In genomic region chr12:103314640-103315361, GRCm38 (mm10) we compare ENCODE assay signal across 10 mouse cellular contexts. TPM values are rescaled to one million over a fixed set of nuclear protein-coding genes. Genes with fewer than 3 reads are reported as not detected.
A peak's percentile ranks its signal among the peaks of the same experiment; 100 is the strongest.
DNase-seq lines count a peak whose midpoint lies in the region; ATAC-seq lines count a peak whose summit lies in the region.
"Had no signal": no experiment of that assay in that cellular context is flagged by ENCODE, and none has a peak within 500 bp of the region (broad histone marks: within the 10 kb centered on the region; RNA-seq: fewer than 3 reads in every experiment).

No protein-coding gene starts in this region.

- peaks cover 22% of the 10 kb centered on the region for H3K27me3 ChIP-seq in intestine, embryonic 16.5 days (replicated peaks; ENCODE audit: control insufficient read depth, insufficient read depth, low read length)

- WGBS in intestine, embryonic 16.5 days = 8% methylated on average over 25 of the region's 25 CpGs

- DNase-seq in gastrocnemius, adult 18-20 months (ENCODE audit: low spot score) = peak; percentile 29
- DNase-seq in gastrocnemius, postnatal 4 days (ENCODE audit: low spot score in 2 of 2) = no peak
- peak; percentile 29 for DNase-seq in lung, postnatal 10 days
- no peak for DNase-seq in lung, postnatal 4 days
- peak; percentile 66 for DNase-seq in retina, postnatal 1 day
- DNase-seq in MN1 (ENCODE audit: low spot score) = no peak
- DNase-seq in gastrocnemius, postnatal 25 days = no peak

- ATAC-seq in intestine, embryonic 16.5 days = no peak

- H3K4me2 ChIP-seq in intestine, embryonic 16.5 days (ENCODE audit: low read depth, low read length) = 0 out of 2 replicates have a peak overlapping the region, but pooled peaks have one; percentile 18

- H3K9ac ChIP-seq in intestine, embryonic 16.5 days (ENCODE audit: low read depth, low read length) = no peak overlapping the region

- H3K4me1 ChIP-seq in intestine, embryonic 16.5 days (ENCODE audit: control insufficient read depth, insufficient read depth, low read length) = no peaks in the 10 kb centered on the region

- no peaks in the 10 kb centered on the region for H3K9me3 ChIP-seq in intestine, embryonic 16.5 days (ENCODE audit: control insufficient read depth, low read length)

- no peak overlapping the region for H3K4me3 ChIP-seq in intestine, embryonic 16.5 days (ENCODE audit: low read length)

- H3K27ac ChIP-seq in intestine, embryonic 16.5 days (ENCODE audit: low read length) = no peak overlapping the region

- no peaks in the 10 kb centered on the region for H3K36me3 ChIP-seq in intestine, embryonic 16.5 days (ENCODE audit: control insufficient read depth, insufficient read depth, low read length)

RNA-seq across cellular contexts. Expression of gene Fam181a, which starts 4.0 kb away (rescaled TPM):
- total RNA-seq in gastrocnemius, adult 18-20 months (2021) = not detected
- total RNA-seq in gastrocnemius, postnatal 4 days (2021) = not detected
- not detected in 2 replicates for polyA plus RNA-seq in intestine, embryonic 16.5 days (2015; fragmentation: Nextera tagmentation; extraction: Ambion mirVana)
- not detected for total RNA-seq in gastrocnemius, postnatal 25 days (2021)
- total RNA-seq: common myeloid progenitor, adult 5-6 weeks had no signal
- polyA plus RNA-seq: C2C12 had no signal

RNA-seq across cellular contexts. Expression of gene Asb2, which starts 41.0 kb away (rescaled TPM):
- total RNA-seq in gastrocnemius, adult 18-20 months (2021) = 100 to 1,000 TPM; 852 to 871 TPM
- 100 to 1,000 TPM; 128 to 151 TPM for total RNA-seq in gastrocnemius, postnatal 4 days (2021)
- polyA plus RNA-seq in intestine, embryonic 16.5 days (2015; fragmentation: Nextera tagmentation; extraction: Ambion mirVana) = 22.5 and 23.6 TPM in 2 replicates
- total RNA-seq in gastrocnemius, postnatal 25 days (2021) = 100 to 1,000 TPM; 196 to 518 TPM
- total RNA-seq: common myeloid progenitor, adult 5-6 weeks had no signal

Comparison
In these comparisons a context has a peak if more than half of its experiments do, and no peak if none do; other contexts are left out.
1. DNase-seq: peak in gastrocnemius, adult 18-20 months (single experiment), lung, postnatal 10 days (single experiment) and retina, postnatal 1 day (single experiment); none in gastrocnemius, postnatal 4 days (0 of 2), lung, postnatal 4 days (0 of 2), MN1 (single experiment) and gastrocnemius, postnatal 25 days (single experiment).